Mouse (Mus musculus) fibroblast of lung, adult 2 months (primary cell): ENCODE results near the gene Polr1c.

Experiments used
- DNase-seq: peaks from one replicate; pipeline ENCODE4 v3.0.0-alpha.2; 2011; ENCODE audit warnings: low read depth

Gene Polr1c

GRCm38 (mm10) chr17:46210550-46210949 lies 37.3 kb downstream of the Polr1c start:
- DNase-seq = no peak

GRCm38 (mm10) chr17:46206676-46207075 lies 41.2 kb downstream of the Polr1c start:
- DNase-seq = no peak

GRCm38 (mm10) chr17:46203078-46203477 lies 44.8 kb downstream of the Polr1c start:
- no peak for DNase-seq

- DNase-seq = peak; percentile 87
Observed at GRCm38 (mm10) chr17:46202421-46203071, 45.3 kb downstream of the Polr1c start, which contains the start of the genes Polh and Xpo5. Gene Polh (minus strand): TSS chr17:46202645. Gene Xpo5 (plus strand): TSS chr17:46202782.

GRCm38 (mm10) chr17:46201151-46201550 lies 46.7 kb downstream of the Polr1c start:
- DNase-seq = no peak
